Mouse (Mus musculus): ENCODE measurements at regions not wholly inside any gene's neighbourhood (a gene's known extent, or its start where the extent isn't known, plus 50 kb on each side); places are given as distances from the start of the nearest gene placed in this dataset.

- Histone ChIP-seq H3K4me3 (ENCODE audit: insufficient read depth, low read depth, low read length) (no peak overlapping the region), H3K27me3 (replicated peaks; ENCODE audit: control insufficient read depth, insufficient read depth, low read length) (no peaks in the 10 kb centered on the region), H3K36me3 (ENCODE audit: control insufficient read depth, insufficient read depth, low read length) (no peaks in the 10 kb centered on the region), H3K4me1 (ENCODE audit: control insufficient read depth, insufficient read depth, low read length) (no peaks in the 10 kb centered on the region), H3K27ac (ENCODE audit: insufficient read depth, low read depth, low read length) (no peak overlapping the region)
- no peak for TF ChIP-seq CTCF (conservative IDR thresholded peaks at IDR 0.05; ENCODE audit: insufficient read depth, insufficient read length, low read depth, low read length)
- no peak for TF ChIP-seq POLR2A (IDR thresholded peaks at IDR 0.05; ENCODE audit: low read depth, low read length)
- no peak for DNase-seq
- 58% methylated on average over 6 of the region's 6 CpGs for WGBS
Measured at GRCm38 (mm10) chr9:101489013-101489412, 237.4 kb upstream of the Ppp2r3a start.

- Histone ChIP-seq H3K4me1 (ENCODE audit: control insufficient read depth, insufficient read depth, low read length) (no peaks in the 10 kb centered on the region; the same call in 1 of the 2 replicates), H3K36me3 (ENCODE audit: control insufficient read depth, insufficient read depth, low read length) (no peaks in the 10 kb centered on the region), H3K4me3 (ENCODE audit: insufficient read depth, low read depth, low read length) (no peak overlapping the region), H3K27me3 (replicated peaks; ENCODE audit: control insufficient read depth, insufficient read depth, low read length) (no peaks in the 10 kb centered on the region; the same call in 1 of the 2 replicates), H3K27ac (ENCODE audit: insufficient read depth, low read depth, low read length) (no peak overlapping the region)
- 64% methylated on average over 3 of the region's 3 CpGs for WGBS
- DNase-seq: no peak
- TF ChIP-seq CTCF (conservative IDR thresholded peaks at IDR 0.05; ENCODE audit: insufficient read depth, insufficient read length, low read depth, low read length) (no peak), POLR2A (IDR thresholded peaks at IDR 0.05; ENCODE audit: low read depth, low read length) (no peak)
Measured at GRCm38 (mm10) chr9:101476223-101476622, 224.6 kb upstream of the Ppp2r3a start.

DNA sequence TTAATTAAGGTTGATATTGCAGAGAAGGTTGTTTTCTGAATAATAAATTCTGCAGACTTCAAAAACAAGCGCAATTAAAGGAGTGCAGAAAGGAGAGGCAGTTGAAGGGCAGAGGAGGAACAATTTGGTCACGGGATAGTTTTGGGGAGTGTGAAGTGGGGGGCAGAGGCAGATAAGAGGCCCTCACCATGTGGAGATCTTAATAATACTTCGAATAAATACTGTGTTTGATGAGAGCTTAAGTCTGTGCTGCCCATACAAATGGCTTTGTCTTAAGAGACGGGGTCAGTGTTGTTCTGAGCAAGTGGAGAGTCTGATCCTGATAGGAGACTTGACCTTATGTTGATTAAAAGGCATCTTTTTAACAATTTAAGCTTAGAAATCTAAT lies 221.5 kb upstream of the Ppp2r3a start:
- WGBS: 69% methylated on average over 4 of the region's 4 CpGs

GRCm38 (mm10) chr9:101472101-101473073 lies 220.8 kb upstream of the Ppp2r3a start:
- H3K4me3 ChIP-seq (ENCODE audit: insufficient read depth, low read depth, low read length): no peak overlapping the region
- H3K27me3 ChIP-seq (replicated peaks; ENCODE audit: control insufficient read depth, insufficient read depth, low read length): no peaks in the 10 kb centered on the region; the same call in 1 of the 2 replicates
- no peak overlapping the region for H3K27ac ChIP-seq (ENCODE audit: insufficient read depth, low read depth, low read length)
- H3K4me1 ChIP-seq (ENCODE audit: control insufficient read depth, insufficient read depth, low read length): no peaks in the 10 kb centered on the region; the same call in 1 of the 2 replicates
- TF ChIP-seq POLR2A (IDR thresholded peaks at IDR 0.05; ENCODE audit: low read depth, low read length) (no peak), CTCF (conservative IDR thresholded peaks at IDR 0.05; ENCODE audit: insufficient read depth, insufficient read length, low read depth, low read length) (no peak)
- 59% methylated on average over 8 of the region's 8 CpGs for WGBS
- H3K36me3 ChIP-seq (ENCODE audit: control insufficient read depth, insufficient read depth, low read length): no peaks in the 10 kb centered on the region
- DNase-seq: peak; percentile 8

More for the DNA sequence above, 221.5 kb upstream of the Ppp2r3a start:
- TF ChIP-seq POLR2A (IDR thresholded peaks at IDR 0.05; ENCODE audit: low read depth, low read length): no peak
- Histone ChIP-seq H3K36me3 (ENCODE audit: control insufficient read depth, insufficient read depth, low read length) (no peaks in the 10 kb centered on the region), H3K4me3 (ENCODE audit: insufficient read depth, low read depth, low read length) (no peak overlapping the region), H3K27me3 (replicated peaks; ENCODE audit: control insufficient read depth, insufficient read depth, low read length) (no peaks in the 10 kb centered on the region; the same call in 1 of the 2 replicates), H3K27ac (ENCODE audit: insufficient read depth, low read depth, low read length) (no peak overlapping the region), H3K4me1 (ENCODE audit: control insufficient read depth, insufficient read depth, low read length) (no peaks in the 10 kb centered on the region; the same call in 1 of the 2 replicates)
- DNase-seq: no peak

- H3K4me3 ChIP-seq (ENCODE audit: insufficient read depth, low read depth, low read length): no peak overlapping the region
- no peak overlapping the region for H3K27ac ChIP-seq (ENCODE audit: insufficient read depth, low read depth, low read length)
- DNase-seq: no peak
- TF ChIP-seq CTCF (conservative IDR thresholded peaks at IDR 0.05; ENCODE audit: insufficient read depth, insufficient read length, low read depth, low read length) (no peak), POLR2A (IDR thresholded peaks at IDR 0.05; ENCODE audit: low read depth, low read length) (no peak)
- H3K27me3 ChIP-seq (replicated peaks; ENCODE audit: control insufficient read depth, insufficient read depth, low read length): no peaks in the 10 kb centered on the region; the same call in 1 of the 2 replicates
- 49% methylated on average over 3 of the region's 3 CpGs for WGBS
- H3K36me3 ChIP-seq (ENCODE audit: control insufficient read depth, insufficient read depth, low read length): no peaks in the 10 kb centered on the region
- H3K4me1 ChIP-seq (ENCODE audit: control insufficient read depth, insufficient read depth, low read length): no peaks in the 10 kb centered on the region; the same call in 1 of the 2 replicates
Measured at GRCm38 (mm10) chr9:101471665-101472064, 220.1 kb upstream of the Ppp2r3a start.

DNA sequence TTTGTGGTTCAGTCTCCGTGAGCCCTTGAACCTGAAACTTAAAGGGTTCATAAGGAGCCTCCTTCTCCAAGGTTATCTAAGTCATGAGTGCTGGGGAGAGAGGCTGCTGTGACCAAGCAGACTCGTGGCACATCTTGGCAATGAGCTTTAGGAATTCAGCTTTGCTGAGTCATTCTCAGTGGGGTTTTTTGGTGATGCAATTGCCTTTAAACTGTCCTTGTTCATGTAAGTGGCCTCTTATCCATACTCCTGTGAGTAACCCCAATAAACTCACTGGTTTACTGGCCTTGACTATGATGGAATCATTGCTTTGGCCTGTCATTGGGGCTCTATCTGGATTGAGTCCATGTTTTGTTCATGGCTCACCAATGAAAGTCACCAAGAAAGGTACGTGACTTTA lies 218.2 kb upstream of the Ppp2r3a start:
- H3K27ac ChIP-seq (ENCODE audit: insufficient read depth, low read depth, low read length): no peak overlapping the region
- no peaks in the 10 kb centered on the region for H3K36me3 ChIP-seq (ENCODE audit: control insufficient read depth, insufficient read depth, low read length)
- WGBS: 83% methylated on average over 3 of the region's 3 CpGs
- H3K4me1 ChIP-seq (ENCODE audit: control insufficient read depth, insufficient read depth, low read length): no peaks in the 10 kb centered on the region; the same call in 1 of the 2 replicates
- DNase-seq: no peak
- H3K27me3 ChIP-seq (replicated peaks; ENCODE audit: control insufficient read depth, insufficient read depth, low read length): no peaks in the 10 kb centered on the region
- no peak for TF ChIP-seq POLR2A (IDR thresholded peaks at IDR 0.05; ENCODE audit: low read depth, low read length)
- H3K4me3 ChIP-seq (ENCODE audit: insufficient read depth, low read depth, low read length): no peak overlapping the region

DNA sequence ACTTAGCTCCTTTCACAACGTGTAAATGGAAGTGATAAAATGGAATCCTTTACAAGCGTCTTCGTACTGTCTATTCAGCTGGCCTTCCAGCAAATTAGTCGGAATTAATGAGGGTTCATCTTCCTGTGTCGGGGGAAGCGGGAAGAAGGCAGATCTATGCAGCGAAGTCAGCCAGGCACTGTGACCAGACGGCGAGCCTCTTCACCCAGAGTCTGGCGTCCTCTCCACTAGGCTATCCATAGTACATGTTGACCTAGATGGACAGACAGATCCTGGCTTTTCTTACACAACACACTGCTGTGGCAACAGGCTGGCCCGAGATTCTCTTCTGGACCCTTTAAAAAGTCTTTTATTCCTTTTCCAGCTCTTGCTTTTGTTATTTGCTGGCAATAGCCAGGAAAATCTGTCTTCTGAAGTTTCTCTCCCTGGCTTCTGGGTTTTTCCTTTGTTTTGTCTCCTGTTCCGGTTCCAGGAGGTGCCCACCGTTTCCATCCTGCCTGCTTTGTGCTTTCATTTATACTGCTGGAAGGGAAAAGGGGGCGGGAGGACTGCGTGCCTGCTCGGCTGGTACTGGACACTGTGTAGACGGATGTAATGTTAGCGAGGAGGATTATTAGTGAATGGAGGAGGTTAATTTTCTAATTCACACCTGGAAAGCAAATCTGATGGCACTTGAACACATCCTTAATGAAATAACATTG lies 213.3 kb upstream of the Ppp2r3a start:
- DNase-seq: no peak
- H3K36me3 ChIP-seq (ENCODE audit: control insufficient read depth, insufficient read depth, low read length): no peaks in the 10 kb centered on the region
- 50% methylated on average over 18 of the region's 18 CpGs for WGBS
- H3K27ac ChIP-seq (ENCODE audit: insufficient read depth, low read depth, low read length): no peak overlapping the region
- H3K27me3 ChIP-seq (replicated peaks; ENCODE audit: control insufficient read depth, insufficient read depth, low read length): no peaks in the 10 kb centered on the region
- no peak overlapping the region for H3K4me3 ChIP-seq (ENCODE audit: insufficient read depth, low read depth, low read length)
- TF ChIP-seq POLR2A (IDR thresholded peaks at IDR 0.05; ENCODE audit: low read depth, low read length): no peak
- no peak for TF ChIP-seq CTCF (conservative IDR thresholded peaks at IDR 0.05; ENCODE audit: insufficient read depth, insufficient read length, low read depth, low read length)
- H3K4me1 ChIP-seq (ENCODE audit: control insufficient read depth, insufficient read depth, low read length): no peaks in the 10 kb centered on the region
